Mouse (Mus musculus) neural tube, embryonic 12.5 days (tissue): Measurements from ENCODE around the gene Tbl1x. TPM values are rescaled to one million over a fixed set of nuclear protein-coding genes. Genes with fewer than 3 reads are reported as not detected.
"Not testable (repeated sequence)": the region's sequence is repeated elsewhere in the genome, so short reads cannot be mapped to it uniquely, and the experiment has no call there.

Source experiments
- ATAC-seq: fragments of 200-750 bp; cut with Nextera tagmentation; 2 replicates; pipeline ENCODE4 v1.8.0; 2017; ENCODE audit warnings: low read depth, mild to moderate bottlenecking, moderate TSS enrichment, moderate library complexity; ENCODE audit not compliant: low FRiP score
- H3K27ac ChIP-seq: fragments of 300-500 bp; sonication (generic); 2 replicates; pipeline ENCODE4 v1.5.1; 2016
- H3K27me3 ChIP-seq: fragments of 300-500 bp; sonication (generic); replicated peaks from 2 replicates; pipeline ENCODE4 v1.6.1; 2016; ENCODE audit warnings: mild to moderate bottlenecking
- H3K36me3 ChIP-seq: fragments of 300-500 bp; sonication (generic); 2 replicates; pipeline ENCODE4 v1.6.1; 2016; ENCODE audit warnings: mild to moderate bottlenecking
- H3K4me1 ChIP-seq: fragments of 300-500 bp; sonication (generic); 2 replicates; pipeline ENCODE4 v1.6.1; 2016
- H3K4me2 ChIP-seq: fragments of 300-500 bp; sonication (generic); replicated peaks from 2 replicates; pipeline ENCODE4 v1.6.1; 2016; ENCODE audit warnings: mild to moderate bottlenecking
- H3K4me3 ChIP-seq: fragments of 300-500 bp; sonication (generic); 2 replicates; pipeline ENCODE4 v1.5.1; 2016
- H3K9ac ChIP-seq: fragments of 300-500 bp; sonication (generic); 2 replicates; pipeline ENCODE4 v1.6.1; 2016; ENCODE audit warnings: mild to moderate bottlenecking
- H3K9me3 ChIP-seq: fragments of 300-500 bp; sonication (generic); 2 replicates; pipeline ENCODE4 v1.6.1; 2016; ENCODE audit warnings: mild to moderate bottlenecking
- WGBS: fragments of 180-500 bp; shearing (Covaris S2); methylation state at CpG from one replicate; pipeline ENCODE4 v1.1.7; 2016; 5-methylcytosine and 5-hydroxymethylcytosine counted together
- polyA plus RNA-seq: library from polyadenylated mRNA; unstranded; fragments of >200 nt; fragmentation: Nextera tagmentation; extraction: Ambion mirVana; gene quantifications from 2 replicates; pipeline ENCODE4 v1.2.1, GENCODE M21; 2016

Gene Tbl1x
- polyA plus RNA-seq, 1 experiment from 2014 or later: 56.2 TPM

DNA sequence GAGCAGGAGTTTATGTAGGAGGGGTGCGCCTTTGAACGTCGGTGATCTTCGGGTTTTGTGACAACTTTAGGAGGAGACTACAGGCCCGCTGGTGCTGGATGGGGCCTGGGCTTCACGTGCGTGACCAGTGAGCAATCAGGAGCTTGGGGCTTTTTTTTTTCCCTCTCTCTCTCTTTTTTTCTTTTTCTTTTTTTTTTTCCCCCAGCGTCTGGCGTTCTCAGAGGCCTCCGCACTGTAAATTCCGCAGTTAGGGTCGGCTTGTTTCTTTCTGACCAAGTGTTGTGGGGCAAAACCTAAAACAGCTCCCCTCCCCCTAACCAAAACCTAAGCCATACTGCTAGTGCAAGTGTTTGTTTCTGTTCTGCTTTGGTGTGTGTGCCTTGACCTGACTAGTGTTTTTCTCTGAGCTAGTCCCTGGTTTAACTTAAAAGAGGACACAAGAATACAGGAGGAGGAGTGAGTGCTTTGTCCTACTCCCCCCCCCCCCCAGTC lies 1.2 kb downstream of the Tbl1x start:
- no peaks in the 10 kb centered on the region for H3K27me3 ChIP-seq
- 0 out of 2 replicates have a peak overlapping the region, but pooled peaks have one; percentile 91 for H3K27ac ChIP-seq
- 18% methylated on average over 12 of the region's 12 CpGs for WGBS

DNA sequence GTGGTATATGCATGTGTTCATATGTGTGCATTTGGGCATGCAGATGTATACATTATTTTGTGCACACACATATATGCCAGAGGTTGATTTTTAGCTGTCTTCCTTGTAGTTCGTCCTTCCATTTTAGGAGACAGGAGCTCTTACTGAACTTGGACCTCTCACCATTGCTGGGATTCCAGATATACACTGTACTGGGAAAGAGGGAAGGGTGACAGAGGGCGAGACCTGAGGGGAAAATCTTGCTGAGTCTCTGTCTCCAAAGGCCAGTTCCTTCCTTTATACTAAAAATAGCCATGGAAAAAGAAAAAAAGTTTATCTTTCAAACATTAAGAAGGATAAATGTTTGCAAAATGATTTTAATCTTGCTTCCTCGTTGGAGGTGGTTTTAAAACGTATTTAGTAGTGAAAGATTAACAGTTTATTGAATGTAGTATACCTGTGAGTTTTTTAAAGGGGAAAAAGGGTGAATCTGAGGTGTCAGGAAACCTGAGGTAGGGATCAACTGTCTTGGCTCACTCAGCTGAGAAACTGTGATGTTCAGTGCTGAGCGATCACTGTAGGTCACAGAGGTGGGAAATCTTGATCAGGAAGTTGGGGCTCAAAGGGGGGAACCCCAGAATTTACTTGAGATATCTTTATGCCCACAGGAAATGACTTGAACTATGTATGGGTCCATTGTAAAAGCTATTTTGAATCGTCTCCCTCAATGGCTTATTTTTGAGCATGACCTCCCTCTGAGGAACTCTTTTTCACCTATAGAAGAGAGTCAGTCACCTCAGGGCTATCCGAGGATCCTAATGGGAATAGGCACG lies 6.7 kb downstream of the Tbl1x start:
- H3K4me2 ChIP-seq: no peak overlapping the region
- no peak for ATAC-seq
- no peaks in the 10 kb centered on the region for H3K9me3 ChIP-seq
- H3K27me3 ChIP-seq: no peaks in the 10 kb centered on the region
- no peaks in the 10 kb centered on the region for H3K4me1 ChIP-seq
- no peak overlapping the region for H3K27ac ChIP-seq
- WGBS: 55% methylated on average over 8 of the region's 8 CpGs
- H3K9ac ChIP-seq: no peak overlapping the region
- no peaks in the 10 kb centered on the region for H3K36me3 ChIP-seq
- H3K4me3 ChIP-seq: no peak overlapping the region

More for the DNA sequence above, 1.2 kb downstream of the Tbl1x start:
- ATAC-seq: no peak
- peak overlapping the region; percentile 63 for H3K4me3 ChIP-seq
- H3K36me3 ChIP-seq: no peaks in the 10 kb centered on the region
- peak overlapping the region; percentile 59 for H3K4me2 ChIP-seq
- H3K4me1 ChIP-seq: no peaks in the 10 kb centered on the region
- peak overlapping the region; percentile 79 for H3K9ac ChIP-seq
- no peaks in the 10 kb centered on the region for H3K9me3 ChIP-seq

DNA sequence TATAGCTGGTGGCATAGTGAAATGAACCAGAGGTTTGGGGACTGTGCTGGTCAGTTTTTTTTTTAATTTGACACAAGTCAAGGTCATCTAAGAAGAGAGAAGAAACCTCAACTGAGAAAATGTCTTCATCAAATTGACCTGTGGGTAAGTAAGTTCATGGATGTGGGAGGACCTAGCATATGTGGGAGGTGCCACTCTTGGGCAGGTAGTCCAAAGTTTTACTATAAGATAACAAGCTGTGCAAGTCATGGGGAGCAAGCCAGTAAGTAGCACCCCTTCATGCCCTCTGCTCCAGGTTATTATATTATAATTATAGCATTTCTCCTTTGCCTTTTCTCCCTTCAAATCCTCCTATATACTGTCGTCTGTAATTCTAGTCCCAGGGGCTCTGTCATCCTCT lies 8.1 kb downstream of the Tbl1x start:
- Histone ChIP-seq H3K27me3 (no peaks in the 10 kb centered on the region), H3K27ac (no peak overlapping the region), H3K9ac (no peak overlapping the region), H3K36me3 (no peaks in the 10 kb centered on the region), H3K4me2 (no peak overlapping the region), H3K4me1 (no peaks in the 10 kb centered on the region), H3K4me3 (no peak overlapping the region), H3K9me3 (no peaks in the 10 kb centered on the region)
- ATAC-seq: no peak
- 69% methylated on average over 1 of the region's 1 CpGs for WGBS

DNA sequence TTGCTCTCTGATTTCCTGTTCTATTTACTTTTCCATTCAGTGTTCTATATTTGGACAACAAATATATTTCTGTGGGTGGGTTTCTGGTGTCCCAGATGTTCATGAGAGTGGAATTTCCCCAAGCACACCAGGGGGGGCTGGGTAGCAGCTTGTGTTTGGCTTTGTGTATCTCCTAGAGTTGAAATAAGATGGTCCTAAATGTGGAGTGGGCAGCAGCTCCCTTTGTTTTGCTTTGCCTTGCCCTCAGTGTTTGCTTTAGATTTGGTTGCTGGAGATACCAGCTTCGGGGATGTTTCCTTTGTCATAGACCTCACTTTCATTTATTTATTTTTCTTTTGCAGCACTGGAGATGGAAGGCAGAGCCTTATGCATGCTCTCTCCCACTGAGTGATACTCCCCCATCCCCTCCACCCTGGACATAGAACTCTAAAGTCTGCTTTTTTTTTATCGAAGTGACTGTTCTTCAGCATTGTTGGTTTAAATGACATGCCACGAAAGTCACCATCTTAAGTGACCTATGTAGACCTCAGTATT lies 12.1 kb downstream of the Tbl1x start:
- H3K27me3 ChIP-seq: no peaks in the 10 kb centered on the region
- no peak overlapping the region for H3K4me3 ChIP-seq
- H3K9me3 ChIP-seq: no peaks in the 10 kb centered on the region
- no peaks in the 10 kb centered on the region for H3K36me3 ChIP-seq
- 0 out of 2 replicates have a peak, but pooled peaks cover 4% of the 10 kb centered on the region for H3K4me1 ChIP-seq
- no peak overlapping the region for H3K4me2 ChIP-seq
- 38% methylated on average over 3 of the region's 3 CpGs for WGBS
- no peak overlapping the region for H3K27ac ChIP-seq
- no peak for ATAC-seq
- no peak overlapping the region for H3K9ac ChIP-seq

DNA sequence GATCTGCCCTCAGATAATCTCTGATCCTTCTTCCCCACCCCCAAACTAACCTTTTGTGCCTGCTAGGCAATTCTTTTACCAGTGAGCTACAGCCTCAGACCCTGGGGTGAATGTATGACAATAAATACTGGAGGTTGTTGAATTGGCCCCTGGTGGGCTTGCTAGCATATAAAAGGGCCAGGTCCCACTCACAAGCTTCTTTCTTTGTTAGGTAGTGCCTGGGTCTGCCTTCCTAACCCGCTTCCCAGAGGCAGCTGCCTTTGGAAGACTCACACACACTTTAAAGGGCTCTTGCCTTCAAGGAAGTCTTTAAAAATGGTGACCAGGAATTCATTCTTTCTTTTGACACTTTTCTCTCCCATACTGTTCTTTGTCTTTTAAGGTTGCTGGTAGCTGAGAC lies 14.4 kb downstream of the Tbl1x start:
- no peak overlapping the region for H3K4me3 ChIP-seq
- 15% methylated on average over 1 of the region's 1 CpGs for WGBS
- H3K27me3 ChIP-seq: no peaks in the 10 kb centered on the region
- no peak for ATAC-seq
- no peaks in the 10 kb centered on the region for H3K9me3 ChIP-seq
- H3K4me1 ChIP-seq: 0 out of 2 replicates have a peak, but pooled peaks cover 4% of the 10 kb centered on the region
- no peak overlapping the region for H3K4me2 ChIP-seq
- H3K36me3 ChIP-seq: no peaks in the 10 kb centered on the region
- no peak overlapping the region for H3K27ac ChIP-seq
- H3K9ac ChIP-seq: no peak overlapping the region

DNA sequence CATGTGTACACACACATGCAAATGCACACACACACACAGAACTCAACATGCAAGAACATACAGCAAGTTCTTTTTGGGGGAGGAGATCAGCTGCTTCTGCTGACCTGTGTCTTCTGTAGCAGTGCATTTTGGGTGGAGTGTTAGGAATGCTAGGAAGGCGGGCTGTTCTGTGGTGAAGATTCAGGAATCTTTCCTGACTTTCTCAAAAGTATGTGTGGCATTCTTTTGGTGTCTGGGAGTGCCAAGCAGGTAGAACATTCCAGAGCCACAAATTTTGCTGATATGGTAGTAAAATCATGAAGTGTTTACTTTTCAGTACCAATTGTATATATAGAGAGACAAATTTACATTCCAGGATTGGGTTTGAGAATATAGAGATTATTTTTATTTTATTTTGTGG lies 17.6 kb downstream of the Tbl1x start:
- no peak overlapping the region for H3K4me3 ChIP-seq
- WGBS: 86% methylated on average over 1 of the region's 1 CpGs
- no peaks in the 10 kb centered on the region for H3K36me3 ChIP-seq
- H3K4me2 ChIP-seq: no peak overlapping the region
- no peak for ATAC-seq
- 0 out of 2 replicates have a peak, but pooled peaks cover 4% of the 10 kb centered on the region for H3K4me1 ChIP-seq
- no peaks in the 10 kb centered on the region for H3K27me3 ChIP-seq
- H3K9ac ChIP-seq: no peak overlapping the region
- no peak overlapping the region for H3K27ac ChIP-seq
- no peaks in the 10 kb centered on the region for H3K9me3 ChIP-seq

DNA sequence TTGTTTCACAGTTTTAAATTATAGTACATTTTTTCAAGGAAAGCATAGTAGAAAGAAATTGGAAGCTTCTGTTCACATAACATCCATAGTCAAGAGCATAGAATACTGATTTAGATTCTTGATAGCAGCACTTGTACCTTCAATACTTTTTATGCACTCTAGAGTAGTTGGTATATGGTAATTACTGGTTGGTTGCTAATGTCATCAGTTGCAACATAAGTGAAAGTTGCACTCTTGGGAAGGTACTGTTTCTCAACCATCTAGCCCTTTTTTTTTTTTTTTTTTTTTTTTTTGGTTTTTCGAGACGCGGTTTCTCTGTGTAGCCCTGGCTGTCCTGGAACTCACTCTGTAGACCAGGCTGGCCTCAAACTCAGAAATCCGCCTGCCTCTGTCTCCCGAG lies 20.2 kb downstream of the Tbl1x start:
- H3K4me2 ChIP-seq: no peak overlapping the region
- ATAC-seq: no peak
- no peaks in the 10 kb centered on the region for H3K4me1 ChIP-seq
- 91% methylated on average over 2 of the region's 5 CpGs for WGBS
- no peak overlapping the region for H3K9ac ChIP-seq
- no peak overlapping the region for H3K27ac ChIP-seq
- H3K27me3 ChIP-seq: no peaks in the 10 kb centered on the region
- no peaks in the 10 kb centered on the region for H3K36me3 ChIP-seq
- H3K4me3 ChIP-seq: no peak overlapping the region
- no peaks in the 10 kb centered on the region for H3K9me3 ChIP-seq

DNA sequence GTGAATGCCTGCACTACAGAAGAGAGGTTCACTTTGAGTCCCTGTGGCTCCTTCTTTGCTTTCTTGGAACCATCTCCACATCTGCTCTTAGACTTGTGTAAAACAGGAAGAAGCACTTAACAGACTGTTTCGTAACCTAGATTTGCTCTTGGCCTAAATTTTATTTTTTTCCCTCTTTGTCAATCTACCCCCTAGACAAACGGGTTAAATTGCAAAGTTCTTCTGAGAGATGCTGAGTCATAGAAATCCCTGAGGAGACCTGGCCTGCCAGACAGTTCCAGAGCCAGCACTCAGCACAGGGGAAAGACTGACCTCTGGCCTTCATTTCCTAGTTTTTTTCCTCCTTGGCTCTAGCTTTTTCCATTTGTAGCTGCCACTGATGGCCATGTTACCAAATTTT lies 23.1 kb downstream of the Tbl1x start:
- Histone ChIP-seq H3K4me1 (no peaks in the 10 kb centered on the region), H3K4me3 (no peak overlapping the region), H3K4me2 (no peak overlapping the region), H3K9me3 (no peaks in the 10 kb centered on the region), H3K27ac (no peak overlapping the region), H3K9ac (no peak overlapping the region), H3K36me3 (no peaks in the 10 kb centered on the region), H3K27me3 (no peaks in the 10 kb centered on the region)
- no peak for ATAC-seq
- WGBS: 67% methylated on average over 2 of the region's 2 CpGs

DNA sequence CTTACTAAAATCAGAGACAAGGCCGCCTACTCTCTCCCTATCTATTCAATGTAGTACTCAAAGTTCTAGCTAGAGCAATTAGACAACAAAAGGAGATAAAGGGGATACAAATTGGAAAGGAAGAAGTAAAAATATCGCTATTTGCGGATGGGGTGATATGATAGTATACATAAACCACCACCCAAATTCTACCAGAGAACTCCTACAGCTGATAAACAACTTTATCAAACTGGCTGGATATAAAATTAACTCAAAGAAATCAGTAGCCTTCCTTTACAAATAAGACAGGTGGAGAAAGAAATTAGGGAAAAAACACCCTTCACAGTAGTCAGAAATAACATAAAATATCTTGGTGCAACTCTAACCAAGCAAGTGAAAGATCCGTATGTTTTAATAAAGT lies 29.0 kb downstream of the Tbl1x start:
- not testable (repeated sequence) for ATAC-seq, H3K36me3 ChIP-seq, H3K4me1 ChIP-seq, H3K4me2 ChIP-seq, H3K9me3 ChIP-seq, H3K27me3 ChIP-seq, H3K27ac ChIP-seq, H3K4me3 ChIP-seq, H3K9ac ChIP-seq
- WGBS: 92% methylated on average over 4 of the region's 4 CpGs

DNA sequence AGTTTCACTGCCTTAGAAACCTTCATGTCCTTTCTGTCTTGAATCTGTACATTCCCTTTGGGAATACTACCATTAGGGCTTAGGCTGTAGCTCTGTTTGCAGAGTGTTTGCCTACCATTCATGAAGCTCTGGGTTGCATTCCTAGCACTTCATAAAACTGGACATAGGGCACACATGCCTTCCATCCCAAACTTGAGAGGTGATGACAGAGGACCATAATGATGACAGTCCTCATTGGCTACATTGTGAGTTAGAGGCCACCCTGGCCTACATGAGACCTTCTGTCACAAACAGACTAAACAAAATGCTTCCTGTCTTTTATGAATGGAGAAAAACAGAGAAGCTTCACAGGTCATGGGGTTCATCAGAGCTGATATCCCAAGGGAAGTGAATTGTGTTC lies 33.2 kb downstream of the Tbl1x start:
- no peak for ATAC-seq
- Histone ChIP-seq H3K9me3 (no peaks in the 10 kb centered on the region), H3K36me3 (no peaks in the 10 kb centered on the region)

DNA sequence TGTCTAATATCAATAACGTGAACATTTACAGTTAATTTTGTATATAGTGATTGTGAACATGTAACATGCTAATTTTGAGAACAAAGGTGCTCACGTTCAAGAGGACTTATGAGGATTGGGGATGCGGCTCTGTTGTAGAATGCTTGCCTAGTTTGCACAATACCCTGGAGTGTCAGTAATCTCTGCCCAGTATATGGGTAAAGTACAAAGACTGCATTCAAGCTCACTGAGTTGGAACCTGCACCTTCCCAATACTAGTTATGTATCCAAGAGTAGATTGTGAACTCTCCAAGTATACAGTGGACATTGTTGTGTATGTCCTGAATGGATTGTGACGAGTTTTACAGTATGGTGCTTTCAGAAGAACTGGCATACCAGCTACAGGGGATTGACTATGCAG lies 33.7 kb downstream of the Tbl1x start:
- H3K36me3 ChIP-seq: no peaks in the 10 kb centered on the region
- 72% methylated on average over 4 of the region's 4 CpGs for WGBS
- H3K4me3 ChIP-seq: no peak overlapping the region
- no peaks in the 10 kb centered on the region for H3K27me3 ChIP-seq
- H3K9ac ChIP-seq: no peak overlapping the region
- H3K4me1 ChIP-seq: no peaks in the 10 kb centered on the region
- no peak overlapping the region for H3K27ac ChIP-seq
- no peaks in the 10 kb centered on the region for H3K9me3 ChIP-seq
- ATAC-seq: no peak
- no peak overlapping the region for H3K4me2 ChIP-seq

More for the DNA sequence above, 33.2 kb downstream of the Tbl1x start:
- H3K4me2 ChIP-seq: no peak overlapping the region
- no peaks in the 10 kb centered on the region for H3K27me3 ChIP-seq
- H3K4me1 ChIP-seq: no peaks in the 10 kb centered on the region
- H3K4me3 ChIP-seq: no peak overlapping the region
- no peak overlapping the region for H3K9ac ChIP-seq
- H3K27ac ChIP-seq: no peak overlapping the region

DNA sequence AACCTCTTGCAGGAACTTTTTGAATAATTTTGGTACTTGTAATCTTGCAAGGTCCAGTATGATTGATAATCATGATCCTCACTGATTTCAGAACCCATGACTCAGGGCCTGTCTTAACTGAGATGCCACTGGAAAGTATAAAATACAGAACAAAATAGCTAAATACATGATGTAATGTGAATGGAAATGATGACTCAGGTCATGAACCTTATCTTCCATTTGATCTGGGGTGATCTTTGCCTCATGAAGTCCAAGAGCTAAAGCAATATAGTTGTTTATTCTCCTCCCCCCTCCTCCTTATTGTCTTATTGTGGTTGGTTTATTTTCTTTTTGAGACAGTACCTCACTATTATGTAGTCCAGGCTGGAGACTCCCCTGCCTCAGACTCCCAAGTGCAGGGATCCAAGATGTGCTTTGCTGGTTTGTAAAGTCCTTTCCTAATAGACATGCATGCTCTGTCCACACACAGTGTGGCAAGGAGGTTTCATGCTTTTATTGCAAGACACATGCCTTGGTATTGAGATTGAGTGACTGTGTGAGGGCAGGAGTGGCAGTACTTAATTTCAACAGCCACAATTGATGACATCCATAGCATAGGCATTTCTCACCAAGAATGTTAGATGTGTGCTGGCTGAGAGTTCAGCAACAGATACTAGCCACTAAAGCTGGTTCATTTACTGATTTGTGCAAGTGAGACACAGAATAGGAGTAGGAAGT lies 34.7 kb downstream of the Tbl1x start:
- ATAC-seq: no peak
- Histone ChIP-seq H3K4me3 (no peak overlapping the region), H3K4me1 (no peaks in the 10 kb centered on the region), H3K27ac (no peak overlapping the region), H3K4me2 (no peak overlapping the region), H3K27me3 (no peaks in the 10 kb centered on the region), H3K9me3 (no peaks in the 10 kb centered on the region), H3K36me3 (no peaks in the 10 kb centered on the region), H3K9ac (no peak overlapping the region)
